Mouse (Mus musculus): Measurements from ENCODE around the gene Cacna2d3. TPM values are rescaled to one million over a fixed set of nuclear protein-coding genes. Genes with fewer than 3 reads are reported as not detected.

Cacna2d3 gene
- polyA plus RNA-seq, 1 experiment from 2014 or later = 37.8 TPM

GRCm38 (mm10) chr14:29548646-29549045 is 173.0 kb downstream of the Cacna2d3 start:
- Histone ChIP-seq H3K9me3 (no peaks in the 10 kb centered on the region), H3K9ac (no peak overlapping the region), H3K27me3 (no peaks in the 10 kb centered on the region), H3K4me1 (replicated peaks) (no peaks in the 10 kb centered on the region), H3K36me3 (no peaks in the 10 kb centered on the region), H3K4me3 (no peak overlapping the region), H3K27ac (replicated peaks) (no peak overlapping the region), H3K4me2 (no peak overlapping the region)
- WGBS = 83% methylated on average over 5 of the region's 5 CpGs
- no peak for ATAC-seq (ENCODE audit: low read depth)

GRCm38 (mm10) chr14:29530516-29530915 is 191.1 kb downstream of the Cacna2d3 start:
- Histone ChIP-seq H3K27me3 (no peaks in the 10 kb centered on the region), H3K9ac (no peak overlapping the region), H3K4me2 (no peak overlapping the region), H3K9me3 (no peaks in the 10 kb centered on the region), H3K36me3 (no peaks in the 10 kb centered on the region), H3K27ac (replicated peaks) (no peak overlapping the region), H3K4me1 (replicated peaks) (peaks cover 12% of the 10 kb centered on the region), H3K4me3 (no peak overlapping the region)
- no peak for ATAC-seq (ENCODE audit: low read depth)
- 80% methylated on average over 3 of the region's 3 CpGs for WGBS

- Histone ChIP-seq H3K36me3 (no peaks in the 10 kb centered on the region), H3K27ac (replicated peaks) (0 out of 2 replicates have a peak overlapping the region, but pooled peaks have one; percentile 23), H3K4me2 (no peak overlapping the region), H3K4me1 (replicated peaks) (peaks cover 12% of the 10 kb centered on the region), H3K9ac (no peak overlapping the region), H3K27me3 (no peaks in the 10 kb centered on the region), H3K4me3 (no peak overlapping the region), H3K9me3 (no peaks in the 10 kb centered on the region)
- 59% methylated on average over 10 of the region's 10 CpGs for WGBS
- no peak for ATAC-seq (ENCODE audit: low read depth)
Measured at GRCm38 (mm10) chr14:29528696-29529095, 193.0 kb downstream of the Cacna2d3 start.

DNA sequence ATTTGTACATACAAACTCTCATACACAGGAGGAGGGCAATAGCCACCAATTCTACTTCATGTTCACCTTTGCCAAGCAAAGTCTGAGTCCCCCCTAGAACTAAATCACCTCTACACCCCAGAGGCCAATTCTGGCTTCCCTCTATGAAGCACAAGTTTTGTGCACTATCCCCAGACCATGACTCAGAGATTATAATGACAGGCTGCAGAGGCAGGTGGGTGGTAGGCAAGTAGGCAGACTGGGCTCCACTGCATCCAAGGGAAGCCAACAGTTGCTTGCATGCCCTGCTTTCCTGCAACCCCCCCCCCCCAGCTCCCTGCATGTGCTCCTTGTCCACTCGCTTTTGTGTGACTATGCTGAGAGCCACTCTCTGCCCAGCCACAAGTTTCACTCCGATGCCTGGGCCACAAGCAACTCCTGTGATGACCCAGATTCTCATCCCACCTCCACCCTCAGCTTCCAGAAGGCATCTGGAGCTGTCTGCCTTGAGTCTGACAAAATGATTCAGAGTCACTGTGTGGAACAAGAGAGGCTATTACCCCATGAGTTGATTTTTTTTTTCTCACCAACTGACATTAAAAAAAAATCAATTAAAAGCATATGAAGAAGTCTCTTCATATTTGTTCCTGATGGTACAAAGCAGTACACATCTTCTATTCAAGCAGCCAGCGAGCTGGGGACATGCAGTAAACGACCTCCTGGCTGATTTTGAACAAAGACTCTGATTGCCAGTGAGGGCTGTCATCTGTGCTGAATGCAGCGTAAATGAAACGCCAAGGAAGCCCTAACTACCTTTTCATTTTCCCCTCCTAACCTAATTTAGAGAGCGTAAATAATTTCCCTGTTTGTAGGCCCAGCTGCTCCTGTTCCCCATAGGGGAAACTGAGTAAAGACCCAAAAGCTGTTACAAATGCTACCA is 201.7 kb downstream of the Cacna2d3 start:
- peak; percentile 15; the same call in 1 of the 2 replicates for ATAC-seq (ENCODE audit: low read depth)
- Histone ChIP-seq H3K27ac (replicated peaks) (peak overlapping the region; percentile 65), H3K4me2 (no peak overlapping the region), H3K27me3 (no peaks in the 10 kb centered on the region), H3K36me3 (no peaks in the 10 kb centered on the region), H3K9me3 (no peaks in the 10 kb centered on the region), H3K9ac (no peak overlapping the region), H3K4me3 (no peak overlapping the region), H3K4me1 (replicated peaks) (peaks cover 18% of the 10 kb centered on the region)
- WGBS = 22% methylated on average over 7 of the region's 7 CpGs

DNA sequence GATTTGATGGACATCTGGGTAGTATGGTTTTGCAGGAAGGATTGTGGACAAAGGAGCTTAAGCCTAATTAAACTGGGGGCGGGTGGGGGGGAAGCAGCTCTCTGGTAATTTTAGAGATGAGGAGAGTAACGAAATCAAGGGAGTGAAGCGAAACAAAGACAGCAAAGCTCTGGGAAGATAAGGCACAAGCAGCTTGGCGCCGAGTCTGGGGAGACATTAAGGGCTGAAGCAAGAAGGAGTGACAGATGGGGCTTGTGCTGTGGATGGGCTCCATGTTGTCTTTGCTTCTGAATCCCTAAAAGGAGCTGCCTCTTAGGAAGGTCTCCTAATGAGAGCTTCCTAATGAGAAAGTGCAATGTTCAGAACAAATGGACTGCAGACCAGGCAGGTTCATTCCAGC is 219.0 kb downstream of the Cacna2d3 start:
- Histone ChIP-seq H3K27me3 (no peaks in the 10 kb centered on the region), H3K9ac (no peak overlapping the region), H3K4me2 (no peak overlapping the region), H3K36me3 (no peaks in the 10 kb centered on the region), H3K27ac (replicated peaks) (0 out of 2 replicates have a peak overlapping the region, but pooled peaks have one; percentile 18), H3K4me1 (replicated peaks) (0 out of 2 replicates have a peak, but pooled peaks cover 4% of the 10 kb centered on the region), H3K4me3 (no peak overlapping the region), H3K9me3 (no peaks in the 10 kb centered on the region)
- WGBS = 67% methylated on average over 5 of the region's 5 CpGs
- ATAC-seq (ENCODE audit: low read depth) = 0 out of 2 replicates have a peak, but pooled peaks have one; percentile 27

DNA sequence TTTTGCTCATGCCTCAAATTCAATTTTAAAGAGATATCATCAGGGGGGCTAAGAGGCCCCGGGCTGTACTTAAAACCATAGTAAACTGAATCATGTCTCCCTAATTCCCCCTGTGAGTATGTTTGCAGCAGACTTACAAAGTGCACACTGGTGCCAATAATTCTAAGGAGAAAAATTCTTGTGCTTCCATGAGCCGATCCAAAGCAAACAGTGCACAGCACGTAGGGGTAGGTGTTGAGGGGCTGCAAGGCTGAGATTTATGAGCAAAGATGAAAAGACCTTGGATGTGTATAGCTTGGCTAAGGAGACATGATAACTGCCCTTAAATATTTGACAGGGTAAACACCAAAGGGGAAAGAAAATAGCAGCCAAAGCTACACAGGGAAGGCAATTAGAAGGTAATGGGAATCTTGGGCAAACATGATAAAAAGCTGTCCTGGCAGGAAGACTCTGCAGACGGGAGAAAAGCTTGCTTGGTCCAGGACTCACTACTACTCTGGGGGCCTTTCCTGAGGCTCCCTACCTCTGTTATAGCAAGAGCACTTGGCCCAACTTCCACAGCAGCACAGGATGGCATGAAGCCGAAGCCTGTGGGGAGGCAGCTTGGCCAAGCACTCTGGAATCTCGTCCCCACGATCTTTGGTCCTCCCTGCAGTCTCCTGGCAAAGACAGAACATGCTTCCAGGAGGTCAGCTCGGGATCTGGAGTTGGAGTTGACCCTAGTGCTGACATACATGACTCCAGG is 222.9 kb downstream of the Cacna2d3 start:
- Histone ChIP-seq H3K27ac (replicated peaks) (no peak overlapping the region; the same call in 1 of the 2 replicates), H3K4me3 (no peak overlapping the region), H3K4me2 (no peak overlapping the region), H3K27me3 (no peaks in the 10 kb centered on the region), H3K36me3 (no peaks in the 10 kb centered on the region), H3K9me3 (no peaks in the 10 kb centered on the region), H3K9ac (no peak overlapping the region), H3K4me1 (replicated peaks) (0 out of 2 replicates have a peak, but pooled peaks cover 4% of the 10 kb centered on the region)
- 67% methylated on average over 8 of the region's 8 CpGs for WGBS
- no peak for ATAC-seq (ENCODE audit: low read depth)

- H3K27ac ChIP-seq (replicated peaks) = no peak overlapping the region
- no peaks in the 10 kb centered on the region for H3K36me3 ChIP-seq
- H3K4me1 ChIP-seq (replicated peaks) = 0 out of 2 replicates have a peak, but pooled peaks cover 4% of the 10 kb centered on the region
- H3K9me3 ChIP-seq = no peaks in the 10 kb centered on the region
- no peaks in the 10 kb centered on the region for H3K27me3 ChIP-seq
- no peak overlapping the region for H3K4me2 ChIP-seq
- H3K9ac ChIP-seq = no peak overlapping the region
- ATAC-seq (ENCODE audit: low read depth) = no peak
- H3K4me3 ChIP-seq = no peak overlapping the region
- WGBS = 83% methylated on average over 3 of the region's 3 CpGs
Measured at GRCm38 (mm10) chr14:29496552-29496951, 225.1 kb downstream of the Cacna2d3 start.

- Histone ChIP-seq H3K9me3 (no peaks in the 10 kb centered on the region), H3K27ac (replicated peaks) (no peak overlapping the region), H3K27me3 (no peaks in the 10 kb centered on the region), H3K4me2 (no peak overlapping the region), H3K4me1 (replicated peaks) (no peaks in the 10 kb centered on the region), H3K36me3 (no peaks in the 10 kb centered on the region), H3K9ac (no peak overlapping the region), H3K4me3 (no peak overlapping the region)
- ATAC-seq (ENCODE audit: low read depth) = no peak
- 89% methylated on average over 1 of the region's 1 CpGs for WGBS
Measured at GRCm38 (mm10) chr14:29491786-29492185, 229.9 kb downstream of the Cacna2d3 start.

- no peak for ATAC-seq (ENCODE audit: low read depth)
- 79% methylated on average over 1 of the region's 1 CpGs for WGBS
- Histone ChIP-seq H3K4me1 (replicated peaks) (peaks cover 5% of the 10 kb centered on the region; the same call in 1 of the 2 replicates), H3K4me2 (no peak overlapping the region), H3K4me3 (no peak overlapping the region), H3K9me3 (no peaks in the 10 kb centered on the region), H3K27me3 (no peaks in the 10 kb centered on the region), H3K36me3 (no peaks in the 10 kb centered on the region), H3K9ac (no peak overlapping the region), H3K27ac (replicated peaks) (no peak overlapping the region)
Measured at GRCm38 (mm10) chr14:29485416-29485815, 236.2 kb downstream of the Cacna2d3 start.

DNA sequence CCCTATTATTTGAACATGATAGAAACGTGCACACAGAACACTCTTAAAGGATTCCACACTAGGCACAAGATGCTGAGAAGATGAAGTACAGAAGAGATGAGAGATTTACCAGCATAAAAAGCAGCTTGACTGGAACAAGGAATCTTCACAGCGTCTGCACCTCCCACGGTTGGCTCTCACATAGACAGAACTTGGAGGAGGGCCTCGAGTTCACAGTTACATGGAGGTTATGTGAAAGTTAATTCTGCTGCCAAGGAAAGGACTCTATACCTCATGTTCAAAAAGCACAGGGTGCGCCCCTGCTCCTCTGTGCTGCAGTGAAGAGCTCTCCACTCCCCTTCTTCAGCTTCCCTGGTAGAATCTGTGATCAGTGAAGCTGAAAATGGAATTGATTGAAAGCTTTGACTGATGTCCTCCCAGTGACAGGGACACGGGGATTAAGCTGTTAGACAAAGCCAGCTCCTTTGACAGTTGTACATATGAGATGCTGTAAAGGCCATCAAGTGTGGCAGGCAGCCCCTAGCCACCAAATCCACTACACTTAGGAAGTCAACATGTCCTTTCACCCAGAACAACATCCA is 243.2 kb downstream of the Cacna2d3 start:
- H3K9ac ChIP-seq = no peak overlapping the region
- no peaks in the 10 kb centered on the region for H3K9me3 ChIP-seq
- 64% methylated on average over 6 of the region's 6 CpGs for WGBS
- ATAC-seq (ENCODE audit: low read depth) = no peak
- H3K4me1 ChIP-seq (replicated peaks) = no peaks in the 10 kb centered on the region
- H3K27ac ChIP-seq (replicated peaks) = no peak overlapping the region
- no peaks in the 10 kb centered on the region for H3K27me3 ChIP-seq
- no peak overlapping the region for H3K4me3 ChIP-seq
- H3K36me3 ChIP-seq = no peaks in the 10 kb centered on the region
- H3K4me2 ChIP-seq = no peak overlapping the region

- ATAC-seq (ENCODE audit: low read depth) = no peak
- no peak overlapping the region for H3K4me3 ChIP-seq
- no peak overlapping the region for H3K9ac ChIP-seq
- no peak overlapping the region for H3K27ac ChIP-seq (replicated peaks)
- no peaks in the 10 kb centered on the region for H3K27me3 ChIP-seq
- WGBS = 80% methylated on average over 2 of the region's 2 CpGs
- no peak overlapping the region for H3K4me2 ChIP-seq
- no peaks in the 10 kb centered on the region for H3K9me3 ChIP-seq
- no peaks in the 10 kb centered on the region for H3K4me1 ChIP-seq (replicated peaks)
- H3K36me3 ChIP-seq = no peaks in the 10 kb centered on the region
Measured at GRCm38 (mm10) chr14:29464277-29464676, 257.4 kb downstream of the Cacna2d3 start.

DNA sequence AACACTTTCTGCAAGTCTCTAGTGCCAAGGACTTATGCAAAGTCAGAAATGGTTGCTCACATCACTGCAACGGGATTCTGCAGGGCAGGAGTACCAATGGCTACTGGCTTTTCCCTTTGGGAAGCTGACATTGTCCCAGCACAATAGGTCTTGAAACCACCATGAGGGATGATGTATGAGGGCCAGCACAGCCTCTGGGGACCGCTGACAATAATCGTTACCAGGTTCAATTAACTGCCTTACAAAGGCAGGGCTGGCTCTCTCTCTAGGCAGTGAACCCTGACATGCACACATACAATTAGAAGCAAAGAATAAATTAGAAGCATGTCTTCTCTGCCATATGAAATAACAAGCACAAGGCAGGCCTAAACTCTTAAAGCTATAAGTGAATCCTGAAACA is 272.5 kb downstream of the Cacna2d3 start:
- Histone ChIP-seq H3K27me3 (no peaks in the 10 kb centered on the region), H3K4me2 (no peak overlapping the region), H3K36me3 (no peaks in the 10 kb centered on the region), H3K9ac (no peak overlapping the region), H3K4me1 (replicated peaks) (peaks cover 47% of the 10 kb centered on the region), H3K9me3 (no peaks in the 10 kb centered on the region), H3K4me3 (no peak overlapping the region), H3K27ac (replicated peaks) (peak overlapping the region; percentile 46)
- 18% methylated on average over 3 of the region's 3 CpGs for WGBS
- peak; percentile 67; the same call in 1 of the 2 replicates for ATAC-seq (ENCODE audit: low read depth)
